Mouse (Mus musculus) hindbrain, embryonic 13.5 days (tissue): ENCODE measurements at regions not wholly inside any gene's neighbourhood (a gene's known extent, or its start where the extent isn't known, plus 50 kb on each side); places are given as distances from the start of the nearest gene placed in this dataset.

ENCODE experiments used
- ATAC-seq: fragments of 200-750 bp; cut with Nextera tagmentation; 2 replicates; pipeline ENCODE4 v1.8.0; 2017; ENCODE audit warnings: moderate TSS enrichment; ENCODE audit not compliant: low FRiP score
- H3K27ac ChIP-seq: fragments of 300-500 bp; sonication (generic); 2 replicates; pipeline ENCODE4 v1.5.1; 2015; ENCODE audit warnings: inconsistent platforms, mild to moderate bottlenecking, moderate library complexity
- H3K27me3 ChIP-seq: fragments of 300-500 bp; sonication (generic); 2 replicates; pipeline ENCODE4 v1.6.1; 2015; ENCODE audit warnings: mild to moderate bottlenecking, inconsistent platforms
- H3K36me3 ChIP-seq: fragments of 300-500 bp; sonication (generic); 2 replicates; pipeline ENCODE4 v1.6.1; 2015; ENCODE audit warnings: mild to moderate bottlenecking, inconsistent platforms
- H3K4me1 ChIP-seq: fragments of 300-500 bp; sonication (generic); replicated peaks from 2 replicates; pipeline ENCODE4 v1.6.1; 2015; ENCODE audit warnings: inconsistent platforms
- H3K4me2 ChIP-seq: fragments of 300-500 bp; sonication (generic); 2 replicates; pipeline ENCODE4 v1.6.1; 2015; ENCODE audit warnings: inconsistent platforms, mild to moderate bottlenecking, moderate library complexity
- H3K4me3 ChIP-seq: fragments of 300-500 bp; sonication (generic); 2 replicates; pipeline ENCODE4 v1.5.1; 2015; ENCODE audit warnings: mild to moderate bottlenecking, inconsistent platforms
- H3K9ac ChIP-seq: fragments of 300-500 bp; sonication (generic); 2 replicates; pipeline ENCODE4 v1.6.1; 2015; ENCODE audit warnings: mild to moderate bottlenecking, inconsistent platforms
- H3K9me3 ChIP-seq: fragments of 300-500 bp; sonication (generic); 2 replicates; pipeline ENCODE4 v1.6.1; 2016; ENCODE audit warnings: inconsistent platforms
- WGBS: fragments of 180-500 bp; shearing (Covaris S2); methylation state at CpG from one replicate; pipeline ENCODE4 v1.1.7; 2015; 5-methylcytosine and 5-hydroxymethylcytosine counted together

GRCm38 (mm10) chr5:64467856-64468255, 311.8 kb downstream of the Tbc1d1 start:
- 82% methylated on average over 3 of the region's 3 CpGs for WGBS
- no peaks in the 10 kb centered on the region for H3K4me1 ChIP-seq
- no peak overlapping the region for H3K27ac ChIP-seq
- H3K4me3 ChIP-seq = no peak overlapping the region
- no peak for ATAC-seq
- 0 out of 2 replicates have a peak, but pooled peaks cover under 1% of the 10 kb centered on the region for H3K27me3 ChIP-seq
- no peak overlapping the region for H3K9ac ChIP-seq
- H3K36me3 ChIP-seq = no peaks in the 10 kb centered on the region
- H3K4me2 ChIP-seq = no peak overlapping the region
- no peaks in the 10 kb centered on the region for H3K9me3 ChIP-seq

GRCm38 (mm10) chr5:64468307-64468706, 312.2 kb downstream of the Tbc1d1 start:
- no peak overlapping the region for H3K27ac ChIP-seq
- no peak overlapping the region for H3K4me2 ChIP-seq
- ATAC-seq = no peak
- H3K4me3 ChIP-seq = no peak overlapping the region
- H3K9me3 ChIP-seq = no peaks in the 10 kb centered on the region
- whole genome bisulfite sequencing = 87% methylated on average over 7 of the region's 7 CpGs
- H3K9ac ChIP-seq = no peak overlapping the region
- H3K27me3 ChIP-seq = peaks cover 5% of the 10 kb centered on the region; the same call in 1 of the 2 replicates
- H3K36me3 ChIP-seq = no peaks in the 10 kb centered on the region
- no peaks in the 10 kb centered on the region for H3K4me1 ChIP-seq

GRCm38 (mm10) chr5:64472008-64472407, 315.9 kb downstream of the Tbc1d1 start:
- Histone ChIP-seq H3K27me3 (peaks cover 17% of the 10 kb centered on the region), H3K4me1 (peaks cover 4% of the 10 kb centered on the region), H3K9me3 (no peaks in the 10 kb centered on the region), H3K36me3 (no peaks in the 10 kb centered on the region), H3K4me3 (no peak overlapping the region), H3K9ac (no peak overlapping the region), H3K4me2 (no peak overlapping the region), H3K27ac (no peak overlapping the region)
- ATAC-seq = no peak
- WGBS = 88% methylated on average over 3 of the region's 3 CpGs

- H3K27me3 ChIP-seq = peaks cover 17% of the 10 kb centered on the region
- H3K9ac ChIP-seq = no peak overlapping the region
- WGBS = 87% methylated on average over 10 of the region's 10 CpGs
- H3K4me3 ChIP-seq = no peak overlapping the region
- peaks cover 4% of the 10 kb centered on the region for H3K4me1 ChIP-seq
- H3K27ac ChIP-seq = no peak overlapping the region
- no peak overlapping the region for H3K4me2 ChIP-seq
- H3K9me3 ChIP-seq = no peaks in the 10 kb centered on the region
- H3K36me3 ChIP-seq = no peaks in the 10 kb centered on the region
- ATAC-seq = no peak
These were observed 316.3 kb downstream of the Tbc1d1 start for GRCm38 (mm10) chr5:64472415-64472814.

- no peak overlapping the region for H3K4me2 ChIP-seq
- peaks cover 17% of the 10 kb centered on the region for H3K27me3 ChIP-seq
- peaks cover 4% of the 10 kb centered on the region for H3K4me1 ChIP-seq
- no peak overlapping the region for H3K27ac ChIP-seq
- ATAC-seq = no peak
- H3K9me3 ChIP-seq = no peaks in the 10 kb centered on the region
- 91% methylated on average over 1 of the region's 1 CpGs for WGBS
- H3K36me3 ChIP-seq = no peaks in the 10 kb centered on the region
- no peak overlapping the region for H3K4me3 ChIP-seq
- no peak overlapping the region for H3K9ac ChIP-seq
These were observed 318.8 kb downstream of the Tbc1d1 start for GRCm38 (mm10) chr5:64474868-64475267.

GRCm38 (mm10) chr5:64475736-64476519, 319.8 kb downstream of the Tbc1d1 start:
- no peaks in the 10 kb centered on the region for H3K9me3 ChIP-seq
- no peak for ATAC-seq
- H3K4me1 ChIP-seq = peaks cover 4% of the 10 kb centered on the region
- 67% methylated on average over 8 of the region's 8 CpGs for WGBS
- no peak overlapping the region for H3K27ac ChIP-seq
- no peak overlapping the region for H3K4me3 ChIP-seq
- H3K4me2 ChIP-seq = no peak overlapping the region
- H3K9ac ChIP-seq = no peak overlapping the region
- peaks cover 18% of the 10 kb centered on the region for H3K27me3 ChIP-seq
- H3K36me3 ChIP-seq = no peaks in the 10 kb centered on the region

- Histone ChIP-seq H3K27me3 (peaks cover 20% of the 10 kb centered on the region), H3K4me2 (no peak overlapping the region), H3K9ac (no peak overlapping the region), H3K4me1 (peaks cover 4% of the 10 kb centered on the region), H3K4me3 (no peak overlapping the region), H3K36me3 (no peaks in the 10 kb centered on the region), H3K27ac (no peak overlapping the region), H3K9me3 (no peaks in the 10 kb centered on the region)
- ATAC-seq = no peak
- WGBS = 25% methylated on average over 11 of the region's 11 CpGs
These were observed 320.7 kb downstream of the Tbc1d1 start for GRCm38 (mm10) chr5:64476641-64477369.

- Histone ChIP-seq H3K27ac (no peak overlapping the region), H3K36me3 (no peaks in the 10 kb centered on the region), H3K4me3 (no peak overlapping the region), H3K9ac (no peak overlapping the region), H3K9me3 (no peaks in the 10 kb centered on the region), H3K4me2 (no peak overlapping the region), H3K4me1 (peaks cover 4% of the 10 kb centered on the region), H3K27me3 (peaks cover 16% of the 10 kb centered on the region)
- WGBS = 84% methylated on average over 13 of the region's 13 CpGs
- ATAC-seq = no peak
These were observed 322.0 kb downstream of the Tbc1d1 start for GRCm38 (mm10) chr5:64478143-64478542.

GRCm38 (mm10) chr5:64478599-64479214, 322.6 kb downstream of the Tbc1d1 start:
- Histone ChIP-seq H3K36me3 (no peaks in the 10 kb centered on the region), H3K4me1 (peaks cover 4% of the 10 kb centered on the region), H3K27me3 (peaks cover 15% of the 10 kb centered on the region; the same call in 1 of the 2 replicates), H3K4me3 (no peak overlapping the region), H3K9ac (no peak overlapping the region), H3K27ac (no peak overlapping the region), H3K9me3 (no peaks in the 10 kb centered on the region), H3K4me2 (no peak overlapping the region)
- no peak for ATAC-seq
- 74% methylated on average over 10 of the region's 10 CpGs for WGBS

- WGBS = 67% methylated on average over 8 of the region's 8 CpGs
- H3K4me2 ChIP-seq = no peak overlapping the region
These were observed 323.2 kb downstream of the Tbc1d1 start for GRCm38 (mm10) chr5:64479315-64479714.

GRCm38 (mm10) chr5:64485043-64485442, 318.1 kb upstream of the Klf3 start:
- no peaks in the 10 kb centered on the region for H3K36me3 ChIP-seq
- H3K9ac ChIP-seq = no peak overlapping the region
- H3K9me3 ChIP-seq = no peaks in the 10 kb centered on the region
- H3K4me1 ChIP-seq = peaks cover 5% of the 10 kb centered on the region
- no peak overlapping the region for H3K4me2 ChIP-seq
- H3K4me3 ChIP-seq = no peak overlapping the region
- ATAC-seq = no peak
- H3K27ac ChIP-seq = no peak overlapping the region
- peaks cover 4% of the 10 kb centered on the region; the same call in 1 of the 2 replicates for H3K27me3 ChIP-seq
- 85% methylated on average over 3 of the region's 3 CpGs for WGBS

More at GRCm38 (mm10) chr5:64479315-64479714, 323.2 kb downstream of the Tbc1d1 start:
- Histone ChIP-seq H3K27ac (no peak overlapping the region), H3K9me3 (no peaks in the 10 kb centered on the region), H3K27me3 (peaks cover 15% of the 10 kb centered on the region; the same call in 1 of the 2 replicates), H3K36me3 (no peaks in the 10 kb centered on the region), H3K4me3 (no peak overlapping the region), H3K9ac (no peak overlapping the region), H3K4me1 (peaks cover 4% of the 10 kb centered on the region)
- ATAC-seq = no peak

GRCm38 (mm10) chr5:64485856-64486255, 317.3 kb upstream of the Klf3 start:
- H3K4me3 ChIP-seq = no peak overlapping the region
- H3K9ac ChIP-seq = no peak overlapping the region
- no peak overlapping the region for H3K4me2 ChIP-seq
- H3K9me3 ChIP-seq = no peaks in the 10 kb centered on the region
- H3K27me3 ChIP-seq = peaks cover 3% of the 10 kb centered on the region; the same call in 1 of the 2 replicates
- 95% methylated on average over 6 of the region's 6 CpGs for WGBS
- H3K4me1 ChIP-seq = peaks cover 11% of the 10 kb centered on the region
- no peaks in the 10 kb centered on the region for H3K36me3 ChIP-seq
- H3K27ac ChIP-seq = no peak overlapping the region
- no peak for ATAC-seq
